Mouse (Mus musculus) hindlimb bud, embryonic 11.5 days (tissue): ENCODE results near the gene Mef2a.
"Not testable (repeated sequence)": the region's sequence is repeated elsewhere in the genome, so short reads cannot be mapped to it uniquely, and the experiment has no call there.

ENCODE experiments used
- DNase-seq: peaks from one replicate; pipeline ENCODE4 v3.0.0-alpha.2; 2012; ENCODE audit warnings: low read depth, low spot score; ENCODE audit errors: extremely low spot score

Mef2a gene

DNA sequence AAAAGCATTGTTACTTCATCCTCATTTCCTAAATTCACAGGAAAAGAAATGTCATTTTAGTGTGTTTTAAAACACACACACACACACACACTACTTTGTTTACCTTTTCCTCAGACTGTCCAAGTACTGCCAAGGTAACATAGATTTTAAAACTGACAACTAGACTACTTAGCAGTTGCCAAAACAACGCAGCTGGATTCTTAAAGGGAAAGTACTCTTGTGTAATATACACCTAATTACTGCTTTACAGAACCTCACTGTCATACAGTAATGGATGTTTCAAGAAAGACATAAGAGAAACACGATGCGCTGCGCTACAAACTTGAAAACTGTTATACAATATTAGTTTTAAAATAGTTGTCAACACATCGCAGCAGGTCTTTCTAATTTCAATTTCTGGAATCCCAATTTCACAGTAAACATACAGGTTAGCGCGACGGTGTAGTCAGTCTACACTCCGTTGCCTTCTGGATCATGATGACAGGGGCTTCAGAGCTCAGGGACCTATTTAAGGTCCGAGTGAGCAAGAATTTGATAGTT, 1.2 kb downstream of the Mef2a start:
- DNase-seq: no peak

GRCm38 (mm10) chr7:67369645-67370044, 3.0 kb downstream of the Mef2a start:
- DNase-seq: no peak

DNA sequence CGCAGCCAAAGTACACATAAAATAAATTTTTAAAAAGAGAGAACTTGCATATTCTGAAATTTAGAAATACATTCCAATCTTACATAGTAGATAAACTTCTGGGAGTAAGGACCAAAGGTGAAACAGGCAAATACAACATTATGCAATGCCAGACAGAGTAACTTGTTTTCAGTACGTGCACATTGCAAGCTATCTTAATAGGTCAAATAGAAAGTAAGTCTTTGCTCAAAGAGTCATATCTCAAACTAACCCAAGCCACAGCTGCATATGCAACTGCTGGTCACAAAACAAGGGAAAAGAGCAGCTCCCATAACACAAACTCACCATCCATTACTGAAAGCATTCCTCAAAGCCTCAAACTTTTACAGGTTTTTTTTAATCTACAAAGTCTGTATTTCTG, 4.3 kb downstream of the Mef2a start:
- no peak for DNase-seq

DNA sequence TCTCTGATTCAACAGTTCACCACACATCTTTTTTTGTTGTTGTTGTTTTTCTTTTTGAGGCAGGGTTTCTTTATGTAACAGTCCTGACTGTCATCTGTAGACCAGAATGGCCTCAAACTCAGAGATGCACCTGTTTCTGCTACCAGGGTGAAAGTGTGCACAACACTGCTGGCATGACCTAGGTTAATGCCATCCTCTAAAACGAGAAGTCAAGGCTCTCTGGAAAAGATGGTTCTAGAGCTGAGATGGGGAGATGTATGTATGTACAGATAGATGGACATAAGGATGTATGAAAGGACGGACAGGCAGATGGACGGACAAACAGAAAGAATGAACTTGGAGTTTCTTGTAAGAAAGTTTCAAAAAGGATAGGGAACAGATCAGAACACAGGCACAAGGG, 12.1 kb downstream of the Mef2a start:
- no peak for DNase-seq

DNA sequence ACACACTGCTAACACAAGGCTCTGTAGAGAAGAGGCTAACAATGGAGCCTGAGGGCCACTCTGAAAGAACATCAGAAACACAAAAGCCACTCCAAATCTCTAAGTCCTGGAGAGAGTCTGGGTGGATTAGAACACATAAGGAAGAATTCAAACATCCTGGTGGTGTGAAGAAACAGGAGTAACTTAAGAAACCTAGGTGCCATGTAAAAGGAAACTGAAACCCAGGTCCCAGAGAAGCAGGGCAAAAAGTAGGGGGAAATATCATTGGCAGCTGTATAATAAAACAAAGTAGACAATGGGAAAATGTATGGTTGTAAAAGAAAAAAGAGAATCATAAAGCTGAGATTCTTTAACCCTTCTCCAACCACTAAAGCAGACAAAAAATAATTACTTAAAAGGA, 12.8 kb downstream of the Mef2a start:
- no peak for DNase-seq

DNA sequence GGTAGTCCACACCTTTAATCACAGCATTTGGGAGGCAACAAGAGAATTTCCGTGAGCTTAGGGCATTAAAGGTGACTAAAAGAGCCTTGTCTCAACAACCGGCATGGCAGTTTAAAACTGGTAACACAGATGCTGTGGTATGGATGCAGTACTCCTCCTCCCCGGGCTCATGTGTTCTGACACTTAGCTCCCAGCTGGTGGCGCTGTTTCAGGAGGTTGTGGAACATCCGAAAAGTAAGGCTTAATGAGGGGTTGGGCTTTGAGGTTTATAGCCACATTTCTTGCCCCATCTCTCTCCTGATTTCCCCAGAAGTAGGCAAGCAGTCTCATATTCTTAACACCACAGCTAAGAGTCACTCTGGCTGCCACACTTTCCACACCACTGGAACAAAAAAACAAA, 16.8 kb downstream of the Mef2a start:
- no peak for DNase-seq

- DNase-seq: no peak
These were observed 19.0 kb downstream of the Mef2a start for GRCm38 (mm10) chr7:67353667-67354066.

- no peak for DNase-seq
These were observed 19.7 kb downstream of the Mef2a start for GRCm38 (mm10) chr7:67352989-67353388.

DNA sequence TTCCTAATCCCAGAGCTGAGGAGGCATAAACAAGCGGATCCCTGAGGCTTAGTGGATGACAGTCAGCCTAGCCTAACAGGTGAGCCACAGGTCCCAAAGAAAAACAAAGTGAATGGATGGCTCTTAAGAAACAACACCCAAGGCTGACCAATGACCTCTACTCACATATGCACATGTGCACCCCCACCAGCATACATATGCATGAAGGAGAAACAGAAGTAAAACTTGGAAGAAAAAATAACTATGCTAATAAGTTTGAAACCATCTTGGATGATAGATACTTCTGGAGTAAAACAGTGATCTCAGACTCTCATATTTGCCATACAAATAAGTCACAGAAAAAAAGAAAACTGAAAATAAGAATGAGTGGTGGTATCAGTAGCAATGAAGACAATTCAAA, 28.2 kb downstream of the Mef2a start:
- DNase-seq: no peak

DNA sequence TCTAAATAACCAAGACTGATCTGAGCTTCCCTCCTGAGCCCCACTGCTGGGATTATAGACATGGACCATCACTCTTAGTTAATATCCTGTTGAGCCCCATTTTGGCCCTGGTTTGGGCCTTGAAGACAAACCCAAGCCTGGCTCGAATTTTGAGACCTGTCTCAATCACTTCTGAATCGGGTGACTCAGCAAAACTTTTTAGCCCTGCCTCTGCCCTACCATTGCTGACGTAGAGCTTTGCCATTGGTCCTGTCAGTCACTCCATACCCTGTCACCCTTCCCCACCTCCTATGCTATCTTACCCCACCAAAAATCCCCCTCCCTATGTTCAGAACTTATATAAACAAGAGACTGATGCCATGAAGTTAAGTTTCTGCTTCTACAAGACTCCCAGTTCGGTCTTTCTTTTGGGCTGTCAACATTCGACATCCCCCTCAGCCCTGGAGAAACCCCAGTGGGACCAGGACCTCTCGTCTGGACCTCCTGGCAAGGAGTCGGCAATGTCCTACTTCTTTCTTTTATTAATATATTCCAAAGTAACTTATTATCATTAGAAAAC, 30.5 kb downstream of the Mef2a start:
- no peak for DNase-seq

DNA sequence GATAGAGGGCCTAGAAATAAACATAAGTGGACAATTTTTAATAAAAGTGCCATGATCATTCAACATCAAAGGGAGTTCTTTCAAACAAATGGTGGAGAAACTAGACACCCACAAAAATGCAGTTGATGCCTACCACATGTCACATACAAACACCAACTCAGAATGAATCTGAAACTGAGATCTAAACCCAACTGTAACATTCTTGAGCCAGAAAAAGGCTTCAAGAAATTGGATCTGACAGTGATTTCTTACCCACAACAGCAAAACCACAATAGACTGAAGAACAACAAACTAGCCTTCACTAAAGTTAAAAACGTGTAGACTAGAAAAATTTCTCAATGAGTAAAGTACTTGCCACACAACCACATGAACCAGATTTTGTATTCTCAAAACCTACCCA, 52.3 kb downstream of the Mef2a start:
- DNase-seq: no peak

GRCm38 (mm10) chr7:67318697-67319096, 54.0 kb downstream of the Mef2a start:
- DNase-seq: no peak

GRCm38 (mm10) chr7:67313200-67313599, 59.5 kb downstream of the Mef2a start:
- DNase-seq: no peak

- no peak for DNase-seq
These were observed 62.5 kb downstream of the Mef2a start for GRCm38 (mm10) chr7:67310151-67310550.

- no peak for DNase-seq
These were observed 64.6 kb downstream of the Mef2a start for GRCm38 (mm10) chr7:67308102-67308501.

GRCm38 (mm10) chr7:67307078-67307477, 65.6 kb downstream of the Mef2a start:
- no peak for DNase-seq

- DNase-seq: no peak
These were observed 67.7 kb downstream of the Mef2a start for GRCm38 (mm10) chr7:67304937-67305336.

GRCm38 (mm10) chr7:67296419-67296818, 76.2 kb downstream of the Mef2a start:
- DNase-seq: no peak

GRCm38 (mm10) chr7:67291356-67291755, 81.3 kb downstream of the Mef2a start:
- no peak for DNase-seq

DNA sequence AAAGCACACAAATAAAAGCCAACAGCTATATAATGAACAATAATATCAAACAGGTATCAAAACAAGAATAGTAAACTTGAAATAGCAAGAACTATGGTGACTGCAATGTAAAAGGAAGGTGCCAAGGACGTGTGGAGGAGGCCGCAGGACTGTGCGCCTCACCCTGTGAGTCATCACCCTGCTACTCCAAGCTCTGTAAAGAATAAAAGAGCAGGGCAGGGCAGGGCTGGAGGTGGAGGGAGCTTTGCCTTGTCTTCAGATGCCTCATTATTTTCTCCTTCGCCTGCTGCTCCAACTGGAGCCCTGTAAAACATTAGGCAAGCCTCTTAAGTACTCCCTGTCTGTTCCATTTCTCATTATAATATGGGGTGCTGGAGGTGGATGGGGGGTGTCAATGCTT, 85.2 kb downstream of the Mef2a start:
- DNase-seq: no peak

DNA sequence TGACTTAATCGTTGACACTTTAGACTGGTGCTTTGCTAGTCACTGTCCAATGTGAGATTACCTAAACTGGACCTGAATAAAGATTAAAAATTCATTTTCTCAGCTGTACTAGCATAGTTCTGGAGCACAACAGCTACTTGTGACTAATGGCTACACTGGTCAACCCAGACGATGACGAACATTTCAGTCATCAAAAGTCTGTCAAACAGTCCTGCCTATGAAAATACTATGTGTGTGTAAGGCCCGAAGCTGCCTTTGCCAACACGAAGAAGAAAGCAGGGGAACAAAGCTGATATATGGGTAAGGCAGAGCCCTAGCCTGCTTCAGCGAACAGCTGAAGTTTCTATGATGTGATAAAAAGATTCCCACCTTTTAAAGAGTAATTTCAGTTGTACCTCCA, 89.1 kb downstream of the Mef2a start:
- no peak for DNase-seq

GRCm38 (mm10) chr7:67270447-67270846, 102.2 kb downstream of the Mef2a start:
- not testable (repeated sequence) for DNase-seq

GRCm38 (mm10) chr7:67259828-67260563, 112.7 kb downstream of the Mef2a start:
- no peak for DNase-seq
